Mouse (Mus musculus): ENCODE results near the gene Oser1.
"Not testable (repeated sequence)": the region's sequence is repeated elsewhere in the genome, so short reads cannot be mapped to it uniquely, and the experiment has no call there.

Oser1 gene

GRCm38 (mm10) chr2:163424597-163424996 lies at the start of gene Oser1:
Gene Oser1 (minus strand): TSS chr2:163424697.
- no peak for DNase-seq (ENCODE audit: low read depth, low spot score)

GRCm38 (mm10) chr2:163472466-163472851 lies 48.0 kb upstream of the Oser1 start, which contains the start of gene Fitm2:
Gene Fitm2 (minus strand): TSS chr2:163472629.
- DNase-seq (ENCODE audit: low read depth, low spot score), result peak; percentile 92

- no peak for DNase-seq (ENCODE audit: low read depth, low spot score)
Observed at GRCm38 (mm10) chr2:163471710-163472465, 47.4 kb upstream of the Oser1 start.

- no peak for DNase-seq (ENCODE audit: low read depth, low spot score)
Observed at GRCm38 (mm10) chr2:163471136-163471535, 46.6 kb upstream of the Oser1 start.

GRCm38 (mm10) chr2:163469711-163470110 lies 45.2 kb upstream of the Oser1 start:
- DNase-seq (ENCODE audit: low read depth, low spot score), result no peak

GRCm38 (mm10) chr2:163468866-163469265 lies 44.4 kb upstream of the Oser1 start:
- no peak for DNase-seq (ENCODE audit: low read depth, low spot score)

- no peak for DNase-seq (ENCODE audit: low read depth, low spot score)
Observed at GRCm38 (mm10) chr2:163467585-163467984, 43.1 kb upstream of the Oser1 start.

GRCm38 (mm10) chr2:163466771-163467170 lies 42.3 kb upstream of the Oser1 start:
- DNase-seq (ENCODE audit: low read depth, low spot score), result no peak

GRCm38 (mm10) chr2:163464562-163464961 lies 40.1 kb upstream of the Oser1 start:
- no peak for DNase-seq (ENCODE audit: low read depth, low spot score)

- DNase-seq (ENCODE audit: low read depth, low spot score), result no peak
Observed at GRCm38 (mm10) chr2:163463998-163464397, 39.5 kb upstream of the Oser1 start.

GRCm38 (mm10) chr2:163463251-163463769 lies 38.8 kb upstream of the Oser1 start:
- no peak for DNase-seq (ENCODE audit: low read depth, low spot score)

GRCm38 (mm10) chr2:163462801-163463200 lies 38.3 kb upstream of the Oser1 start:
- DNase-seq (ENCODE audit: low read depth, low spot score), result no peak

- DNase-seq (ENCODE audit: low read depth, low spot score), result no peak
Observed at GRCm38 (mm10) chr2:163462386-163462785, 37.9 kb upstream of the Oser1 start.

GRCm38 (mm10) chr2:163461307-163461706 lies 36.8 kb upstream of the Oser1 start:
- DNase-seq (ENCODE audit: low read depth, low spot score), result not testable (repeated sequence)

- DNase-seq (ENCODE audit: low read depth, low spot score), result no peak
Observed at GRCm38 (mm10) chr2:163460622-163461021, 36.1 kb upstream of the Oser1 start.

- DNase-seq (ENCODE audit: low read depth, low spot score), result no peak
Observed at GRCm38 (mm10) chr2:163459380-163459779, 34.9 kb upstream of the Oser1 start.

GRCm38 (mm10) chr2:163458539-163459265 lies 34.2 kb upstream of the Oser1 start:
- DNase-seq (ENCODE audit: low read depth, low spot score), result no peak

- no peak for DNase-seq (ENCODE audit: low read depth, low spot score)
Observed at GRCm38 (mm10) chr2:163453378-163453777, 28.9 kb upstream of the Oser1 start.

- no peak for DNase-seq (ENCODE audit: low read depth, low spot score)
Observed at GRCm38 (mm10) chr2:163452738-163453137, 28.2 kb upstream of the Oser1 start.

GRCm38 (mm10) chr2:163450668-163451295 lies 26.3 kb upstream of the Oser1 start:
- peak; percentile 67 for DNase-seq (ENCODE audit: low read depth, low spot score)

- DNase-seq (ENCODE audit: low read depth, low spot score), result no peak
Observed at GRCm38 (mm10) chr2:163449276-163449675, 24.8 kb upstream of the Oser1 start.

- no peak for DNase-seq (ENCODE audit: low read depth, low spot score)
Observed at GRCm38 (mm10) chr2:163447375-163447774, 22.9 kb upstream of the Oser1 start.

All from telencephalon, adult 2 months (tissue).